Mouse (Mus musculus): ENCODE measurements around the gene Acot7.

DNA sequence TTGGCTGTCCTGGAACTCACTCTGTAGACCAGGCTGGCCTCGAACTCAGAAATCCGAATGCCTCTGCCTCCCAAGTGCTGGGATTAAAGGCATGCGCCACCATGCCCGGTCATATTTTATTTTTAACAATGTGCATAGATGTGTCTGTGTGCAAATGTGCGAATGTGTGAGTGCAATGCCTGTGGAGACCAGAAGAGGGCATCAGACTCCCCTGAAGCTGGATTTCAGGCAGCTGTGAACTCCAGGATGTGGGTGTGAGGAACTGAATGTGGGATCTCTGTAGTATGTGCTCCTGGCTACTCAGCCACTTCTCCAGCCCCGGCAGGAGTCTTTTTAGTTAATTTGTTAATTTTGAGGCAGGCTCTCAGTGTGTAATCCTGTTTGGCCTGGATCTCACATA lies 6.4 kb upstream of the Acot7 start:
- TF ChIP-seq CTCF (IDR thresholded peaks at IDR 0.05; ENCODE audit: control insufficient read depth, insufficient read depth, low read length) (peak; percentile 36; the same call in 1 of the 2 replicates), POLR2A (IDR thresholded peaks at IDR 0.05; ENCODE audit: borderline replicate concordance, control insufficient read depth, low read depth, low read length) (no peak)
